Mouse (Mus musculus) T-helper 2 cell (primary cell): Measurements from ENCODE around the gene Ache.

ENCODE experiments used
- in situ Hi-C: fragments of 300-600 bp; cut with MboI, MseI; formaldehyde crosslinking; loops from one replicate; pipeline ENCODE4 v1.15.1; 2025; ENCODE audit warnings: high pct_unique_total_duplicates

Gene Ache

GRCm38 (mm10) chr5:137330910-137331309 lies 43.6 kb downstream of the Ache start:
- in situ Hi-C loops: no loop called here

GRCm38 (mm10) chr5:137332857-137333511 lies 45.7 kb downstream of the Ache start:
- in situ Hi-C loops: no loop called here

- in situ Hi-C loops: no loop called here
These were observed 46.3 kb downstream of the Ache start, which contains the start of gene Slc12a9 for GRCm38 (mm10) chr5:137333512-137334174. TSS of gene Slc12a9 (minus strand) at chr5:137333597.

GRCm38 (mm10) chr5:137334317-137334716 lies 47.0 kb downstream of the Ache start:
- in situ Hi-C loops: no loop called here

- in situ Hi-C loops: no loop called here
These were observed 47.7 kb downstream of the Ache start for GRCm38 (mm10) chr5:137335066-137335465.

- in situ Hi-C loops: no loop called here
These were observed 49.9 kb downstream of the Ache start for GRCm38 (mm10) chr5:137337190-137337589.

- in situ Hi-C loops: no loop called here
These were observed 50.9 kb downstream of the Ache start for GRCm38 (mm10) chr5:137338256-137338655.

GRCm38 (mm10) chr5:137338663-137339289 lies 51.5 kb downstream of the Ache start:
- in situ Hi-C loops: no loop called here

GRCm38 (mm10) chr5:137339290-137339979 lies 52.1 kb downstream of the Ache start:
- in situ Hi-C loops: no loop called here

GRCm38 (mm10) chr5:137340222-137340621 lies 52.9 kb downstream of the Ache start:
- in situ Hi-C loops: loop anchor here (10.0 kb wide), 1 partner anchor 425 kb away; no protein-coding TSS in a partner anchor

GRCm38 (mm10) chr5:137342407-137343012 lies 55.2 kb downstream of the Ache start:
- in situ Hi-C loops: loop anchor here (10.0 kb wide), 1 partner anchor 422 kb away; no protein-coding TSS in a partner anchor

GRCm38 (mm10) chr5:137343412-137343811 lies 56.1 kb downstream of the Ache start:
- in situ Hi-C loops: loop anchor here (10.0 kb wide), 1 partner anchor 421 kb away; no protein-coding TSS in a partner anchor

GRCm38 (mm10) chr5:137343869-137344268 lies 56.5 kb downstream of the Ache start:
- in situ Hi-C loops: loop anchor here (10.0 kb wide), 1 partner anchor 421 kb away; no protein-coding TSS in a partner anchor
